Mouse (Mus musculus): Measurements from ENCODE around the gene Wdr60.

The Wdr60 gene

DNA sequence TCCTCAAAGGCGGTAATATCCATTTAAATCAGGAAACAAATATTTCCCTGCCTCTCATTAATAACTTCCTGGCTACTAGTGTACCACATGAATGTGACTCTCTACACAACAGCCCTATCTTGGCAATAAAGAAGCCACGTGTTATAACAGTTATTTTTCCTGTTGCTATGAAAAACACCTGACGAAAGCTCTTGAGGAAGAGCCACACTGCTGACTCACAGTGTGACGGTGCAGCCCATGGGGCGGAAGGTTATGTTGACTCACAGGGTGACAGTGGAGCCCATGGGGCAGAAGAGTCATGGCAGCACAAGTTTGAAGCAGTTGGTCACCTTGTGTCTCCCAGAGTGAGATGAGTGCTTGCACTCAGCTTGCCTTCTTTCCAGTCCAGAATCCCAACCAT, 6.6 kb upstream of the Wdr60 start:
- DNase-seq (ENCODE audit: low spot score in 2 of 2), result no peak

DNA sequence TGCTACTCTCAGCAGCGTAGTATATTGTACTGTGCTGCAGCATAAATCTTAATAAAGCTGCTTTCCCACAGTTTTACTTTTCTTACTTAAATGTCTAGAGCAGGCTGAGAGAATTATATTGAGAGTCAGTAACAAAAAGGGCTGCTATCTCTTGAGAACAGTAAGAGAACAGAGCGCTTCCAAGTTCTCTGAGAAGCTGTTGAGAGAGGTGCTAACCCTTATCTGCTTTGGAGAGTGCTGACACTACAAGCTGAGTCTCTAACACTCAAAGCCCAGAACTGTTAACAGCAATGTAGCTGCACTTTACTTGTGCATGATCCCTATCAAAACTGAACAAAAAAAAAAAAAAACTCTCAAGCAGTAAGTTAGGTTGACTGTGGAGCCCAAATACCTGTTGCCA, 2.5 kb upstream of the Wdr60 start:
- no peak for DNase-seq (ENCODE audit: low spot score in 2 of 2)

DNA sequence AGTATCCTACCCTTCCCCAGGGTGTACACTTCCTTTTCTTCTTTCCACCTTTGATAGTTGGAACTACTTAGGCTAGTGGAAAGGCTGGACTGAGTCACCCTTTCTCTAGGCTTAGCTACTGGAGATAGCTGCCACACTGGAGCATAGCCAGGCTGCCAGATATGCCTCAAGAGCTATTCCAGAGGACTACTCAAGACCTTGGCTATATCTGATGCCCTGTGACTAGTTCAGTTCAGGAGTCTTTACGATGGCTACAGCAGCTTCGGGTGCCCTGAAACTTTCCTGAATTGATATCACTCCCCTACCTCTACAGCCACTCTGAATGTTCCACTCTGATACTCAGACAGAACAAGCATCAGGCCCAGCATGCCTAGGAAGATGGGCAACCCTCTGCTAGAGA, 1.9 kb upstream of the Wdr60 start:
- DNase-seq (ENCODE audit: low spot score in 2 of 2), result no peak

- no peak for DNase-seq (ENCODE audit: low spot score in 2 of 2)
Observed at GRCm38 (mm10) chr12:116258321-116258720, 4.5 kb downstream of the Wdr60 start.

GRCm38 (mm10) chr12:116255636-116256035, 7.2 kb downstream of the Wdr60 start:
- no peak for DNase-seq (ENCODE audit: low spot score in 2 of 2)

- no peak for DNase-seq (ENCODE audit: low spot score in 2 of 2)
Observed at GRCm38 (mm10) chr12:116254652-116255051, 8.2 kb downstream of the Wdr60 start.

DNA sequence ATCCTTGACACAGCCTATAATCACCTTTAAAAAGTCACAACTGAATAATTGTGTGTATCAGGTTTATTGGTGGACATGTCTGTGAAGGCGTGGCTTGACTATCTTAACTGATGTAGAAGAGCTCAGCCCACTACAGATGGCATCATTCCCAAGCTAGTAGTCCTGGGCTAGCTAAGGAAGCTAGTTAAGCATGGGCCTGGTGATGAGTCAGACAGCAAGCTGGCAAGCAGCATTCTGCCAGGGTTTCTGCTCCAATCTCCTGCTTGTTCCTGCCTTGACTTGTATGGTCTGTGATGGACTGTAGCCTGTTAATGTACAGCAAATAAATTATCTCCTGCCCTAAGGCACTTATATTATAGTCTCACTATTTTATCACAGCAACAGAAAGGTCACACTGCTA, 18.2 kb downstream of the Wdr60 start:
- no peak for DNase-seq (ENCODE audit: low spot score in 2 of 2)

DNA sequence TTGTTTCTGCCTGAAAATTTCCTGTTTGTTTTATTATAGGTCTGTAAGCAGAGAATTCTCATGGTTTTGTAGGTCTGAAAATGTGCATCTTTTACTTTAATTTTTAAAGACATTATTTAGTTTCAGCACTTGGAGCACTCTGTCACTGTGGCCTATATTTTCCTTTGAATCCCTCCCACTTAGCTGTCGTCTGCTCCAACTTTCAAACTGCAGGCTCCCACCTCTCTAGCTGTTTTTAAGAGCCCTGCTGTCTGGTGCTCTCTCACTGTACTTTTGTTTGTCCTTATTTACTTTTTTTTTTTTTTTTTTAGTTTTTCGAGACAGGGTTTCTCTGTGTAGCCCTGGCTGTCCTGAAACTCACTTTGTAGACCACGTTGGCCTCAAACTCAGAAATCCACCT, 24.0 kb downstream of the Wdr60 start:
- DNase-seq (ENCODE audit: low spot score in 2 of 2), result no peak

GRCm38 (mm10) chr12:116238370-116238769, 24.5 kb downstream of the Wdr60 start:
- no peak for DNase-seq (ENCODE audit: low spot score in 2 of 2)

DNA sequence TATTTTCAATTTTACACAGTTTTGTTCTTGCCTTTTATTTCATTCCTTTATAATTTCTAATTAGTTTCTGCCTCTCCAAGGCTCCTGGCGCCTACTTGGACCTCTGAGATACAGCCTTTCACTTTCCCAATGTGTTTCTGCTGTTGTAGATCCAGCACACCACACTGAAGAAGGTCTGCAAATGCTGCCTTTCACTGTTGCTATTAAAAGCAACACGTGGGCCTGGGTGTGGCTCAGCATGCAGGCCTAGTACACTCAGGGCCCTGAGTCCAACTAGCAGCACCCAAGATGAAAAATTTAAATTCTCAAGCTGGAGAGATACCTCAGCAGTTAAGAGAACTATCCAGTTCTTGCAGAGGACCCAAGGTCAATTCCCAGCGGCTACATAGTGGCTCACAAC, 26.2 kb downstream of the Wdr60 start:
- DNase-seq (ENCODE audit: low spot score in 2 of 2), result no peak

DNA sequence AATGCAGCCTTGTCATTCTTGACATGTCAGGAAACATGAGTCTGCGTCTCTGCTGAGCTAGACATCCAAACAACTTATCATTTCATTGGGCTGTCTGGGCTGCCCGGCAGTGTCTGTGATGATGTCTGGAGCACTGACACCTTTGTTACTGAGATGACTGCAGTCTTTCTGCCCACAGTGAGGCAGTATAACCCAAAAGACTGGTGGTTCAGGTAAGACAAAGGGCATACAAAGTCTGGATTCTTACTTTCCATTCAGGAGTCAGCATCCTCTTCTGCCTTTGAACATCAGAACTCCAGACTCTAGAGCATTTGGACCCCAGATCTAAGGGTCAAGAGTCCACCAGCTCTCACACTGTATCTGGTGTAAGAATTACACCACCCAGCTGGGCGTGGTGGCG, 27.5 kb downstream of the Wdr60 start:
- DNase-seq (ENCODE audit: low spot score in 2 of 2), result no peak

- no peak for DNase-seq (ENCODE audit: low spot score in 2 of 2)
Observed at GRCm38 (mm10) chr12:116232061-116232460, 30.8 kb downstream of the Wdr60 start.

- peak in 1 of 2 experiments; percentile 23 for DNase-seq (ENCODE audit: low spot score in 2 of 2)
Observed at GRCm38 (mm10) chr12:116231612-116232011, 31.2 kb downstream of the Wdr60 start.

- no peak for DNase-seq (ENCODE audit: low spot score in 2 of 2)
Observed at GRCm38 (mm10) chr12:116229451-116229850, 33.4 kb downstream of the Wdr60 start.

DNA sequence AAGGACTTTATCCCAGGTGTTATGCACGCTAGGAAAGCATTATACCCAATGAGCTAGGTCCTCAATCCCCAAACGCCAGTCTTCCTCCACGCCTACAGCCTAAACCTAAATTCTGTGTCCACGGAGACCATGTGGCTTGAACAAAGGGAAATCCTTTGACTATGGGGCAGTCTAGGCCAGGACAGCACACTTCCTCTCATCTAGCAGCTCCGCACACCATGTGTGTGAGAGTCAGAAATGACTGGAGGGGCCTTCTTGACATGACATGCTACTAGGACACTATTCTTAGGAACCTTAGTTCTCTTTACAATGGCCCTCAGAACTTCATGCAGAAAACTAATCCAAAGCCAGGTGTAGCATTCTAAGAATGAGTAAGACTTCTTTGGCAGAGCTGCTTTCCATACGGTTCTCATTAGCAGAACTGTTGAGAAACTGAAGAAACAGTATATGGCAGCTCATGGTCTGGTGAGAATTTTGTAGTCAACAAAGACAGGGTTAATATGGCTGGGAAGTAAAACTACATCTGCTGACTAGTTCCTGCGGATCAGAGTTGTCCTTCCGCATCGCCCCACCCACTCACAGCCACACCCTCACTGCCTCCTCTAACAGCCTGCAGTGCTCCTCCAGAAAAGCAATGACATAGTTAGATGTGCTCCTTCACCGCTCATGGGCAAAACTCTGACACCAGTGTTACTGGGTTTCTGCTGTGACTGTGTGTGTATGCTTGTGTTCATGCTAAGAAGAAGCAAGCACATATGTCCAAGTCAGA, 36.3 kb downstream of the Wdr60 start:
- no peak for DNase-seq (ENCODE audit: low spot score in 2 of 2)

GRCm38 (mm10) chr12:116223107-116223506, 39.7 kb downstream of the Wdr60 start:
- no peak for DNase-seq (ENCODE audit: low spot score in 2 of 2)

DNA sequence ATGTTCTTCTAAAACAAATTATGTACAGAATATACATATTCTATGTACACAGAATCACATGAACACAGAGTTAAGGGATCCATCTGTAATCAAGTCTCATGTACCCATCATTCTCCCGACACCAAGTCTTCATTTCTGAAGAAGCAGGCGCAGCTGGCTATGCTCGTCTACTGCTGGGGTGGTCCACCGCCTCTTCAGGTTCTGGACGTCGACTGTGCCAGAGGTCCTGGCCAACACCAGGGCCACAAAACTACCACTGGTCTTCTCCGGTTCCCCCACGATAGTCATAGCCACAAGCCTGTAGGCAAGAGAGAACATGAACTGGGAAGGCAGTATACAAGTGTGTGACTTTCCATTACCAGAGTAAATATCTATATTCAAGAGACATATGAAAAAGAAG, 55.3 kb downstream of the Wdr60 start:
- no peak for DNase-seq (ENCODE audit: low spot score in 2 of 2)

- no peak for DNase-seq (ENCODE audit: low spot score in 2 of 2)
Observed at GRCm38 (mm10) chr12:116205726-116206125, 57.1 kb downstream of the Wdr60 start.

DNA sequence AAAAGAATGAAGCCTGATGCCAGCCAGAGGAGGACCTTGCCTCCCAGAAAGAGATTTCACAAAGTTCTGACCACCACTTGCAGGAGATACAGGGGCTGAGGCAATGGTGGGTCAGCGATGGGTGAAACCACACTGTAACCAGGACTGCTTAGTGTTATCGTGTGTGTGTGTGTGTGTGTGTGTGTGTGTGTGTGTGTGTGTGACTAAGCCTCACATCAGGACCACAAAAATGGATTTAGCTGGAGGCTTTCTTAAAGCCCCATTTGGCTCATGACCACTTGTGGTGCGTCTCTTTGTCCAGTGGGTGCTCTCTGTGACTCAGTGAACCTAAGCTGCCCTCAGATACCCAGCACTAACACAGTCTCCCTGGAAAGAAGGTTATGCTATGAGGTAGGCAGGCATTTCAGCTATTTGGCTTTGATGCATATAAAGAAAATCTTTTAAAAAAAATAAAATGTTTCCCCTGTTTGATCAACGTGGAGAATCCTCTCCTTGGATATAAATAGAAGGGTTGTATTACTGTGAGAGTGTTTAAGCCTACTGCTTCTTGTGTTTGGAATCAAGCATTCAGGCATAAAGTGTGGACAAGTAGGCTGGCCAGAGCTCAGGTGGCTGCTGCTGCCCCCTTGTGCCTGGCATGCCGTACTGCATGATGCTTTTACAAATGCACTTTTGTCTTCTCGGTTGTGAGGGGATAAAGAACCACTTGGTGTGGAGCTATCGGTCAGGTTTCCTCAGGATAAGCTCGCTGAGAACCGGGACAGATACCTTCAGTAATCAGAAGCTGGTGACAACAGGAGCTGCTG, 60.4 kb downstream of the Wdr60 start:
- peak; percentile 26 to 27 for DNase-seq (ENCODE audit: low spot score in 2 of 2)

- DNase-seq (ENCODE audit: low spot score in 2 of 2), result no peak
Observed at GRCm38 (mm10) chr12:116198791-116199190, 64.0 kb downstream of the Wdr60 start.

DNA sequence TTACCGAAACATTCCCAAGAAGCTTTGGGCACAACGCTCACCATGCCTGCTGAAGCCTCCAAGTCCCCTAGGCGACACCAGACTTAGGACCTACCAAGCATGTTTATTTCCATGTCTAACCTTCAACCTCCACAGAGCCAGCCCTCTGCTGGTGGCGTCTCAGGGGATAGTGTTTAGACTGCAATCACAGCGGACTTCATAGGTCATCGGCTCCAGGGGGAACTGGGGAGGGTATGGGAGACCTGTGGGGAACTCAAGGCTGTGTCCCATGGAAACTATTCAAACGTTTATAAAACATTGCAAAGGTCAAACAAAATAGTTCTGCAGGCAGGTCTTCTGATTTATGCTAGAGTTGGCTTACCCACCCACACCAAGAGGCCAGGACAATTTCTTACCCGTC, 66.6 kb downstream of the Wdr60 start:
- DNase-seq (ENCODE audit: low spot score in 2 of 2), result no peak

- no peak for DNase-seq (ENCODE audit: low spot score in 2 of 2)
Observed at GRCm38 (mm10) chr12:116194641-116195040, 68.2 kb downstream of the Wdr60 start.

DNA sequence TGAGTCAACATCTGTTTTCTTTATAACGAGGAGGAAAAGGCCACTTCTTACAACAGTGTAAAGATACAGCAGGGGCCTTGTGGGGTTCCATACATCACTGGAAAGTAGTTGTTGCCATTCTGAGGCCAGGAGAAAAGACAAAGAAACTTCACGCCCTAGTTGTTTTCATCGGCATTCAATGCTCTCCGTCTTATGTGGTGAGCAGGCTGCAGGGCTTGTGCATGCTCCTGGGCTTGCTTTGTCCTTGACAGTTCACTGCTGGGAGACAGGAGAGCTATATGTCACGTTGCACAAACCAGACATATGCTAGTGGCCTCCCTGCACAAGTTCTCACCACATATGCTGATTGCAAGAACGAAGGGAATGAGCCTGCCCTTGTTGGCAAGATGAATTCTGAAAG, 68.9 kb downstream of the Wdr60 start:
- no peak for DNase-seq (ENCODE audit: low spot score in 2 of 2)
